Mouse (Mus musculus): Measurements from ENCODE around the gene Pde4dip. TPM values are rescaled to one million over a fixed set of nuclear protein-coding genes. Genes with fewer than 3 reads are reported as not detected.

Gene Pde4dip
- polyA plus RNA-seq, 1 experiment, result 0.41 TPM

DNA sequence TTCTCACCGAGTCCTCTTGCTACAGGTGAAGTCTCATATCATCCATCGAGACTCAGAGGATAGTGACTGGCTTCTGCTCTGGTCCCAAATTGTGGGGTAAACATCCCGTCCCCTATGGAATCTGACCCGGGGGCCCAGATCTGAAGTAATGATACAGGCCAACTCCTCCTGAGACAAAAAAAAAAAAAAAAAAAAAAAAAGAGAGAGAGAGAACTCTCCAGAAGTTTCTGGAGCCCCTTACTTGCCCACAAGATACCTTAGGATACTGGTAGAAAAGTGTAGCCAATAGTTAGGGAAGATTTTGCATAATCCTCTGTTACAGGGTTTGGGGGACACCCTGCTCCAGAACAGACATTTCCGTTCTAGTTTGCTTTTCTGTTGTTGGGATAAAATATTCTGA lies 205.9 kb downstream of the Pde4dip start:
- TF ChIP-seq GATA1 (IDR thresholded peaks at IDR 0.05; ENCODE audit: low read length), result no peak

DNA sequence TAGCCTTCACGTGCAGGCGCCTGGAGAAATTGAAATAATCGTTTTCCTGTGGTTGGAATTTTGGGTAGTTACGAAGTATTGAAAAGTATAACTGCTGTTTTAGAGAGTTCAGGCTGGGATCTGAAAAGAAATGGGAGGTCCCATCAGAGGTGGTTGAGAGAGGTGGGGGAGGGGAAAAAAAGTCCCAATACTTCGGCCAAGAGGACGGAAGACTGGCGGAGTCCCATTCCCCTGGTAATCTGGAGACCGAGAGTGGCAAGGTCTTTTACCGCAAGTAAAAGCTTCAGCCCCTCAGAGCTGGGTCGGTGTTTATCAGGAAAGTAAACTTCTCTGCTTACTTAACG lies 206.4 kb downstream of the Pde4dip start:
- TF ChIP-seq GATA1 (IDR thresholded peaks at IDR 0.05; ENCODE audit: low read length), result no peak

DNA sequence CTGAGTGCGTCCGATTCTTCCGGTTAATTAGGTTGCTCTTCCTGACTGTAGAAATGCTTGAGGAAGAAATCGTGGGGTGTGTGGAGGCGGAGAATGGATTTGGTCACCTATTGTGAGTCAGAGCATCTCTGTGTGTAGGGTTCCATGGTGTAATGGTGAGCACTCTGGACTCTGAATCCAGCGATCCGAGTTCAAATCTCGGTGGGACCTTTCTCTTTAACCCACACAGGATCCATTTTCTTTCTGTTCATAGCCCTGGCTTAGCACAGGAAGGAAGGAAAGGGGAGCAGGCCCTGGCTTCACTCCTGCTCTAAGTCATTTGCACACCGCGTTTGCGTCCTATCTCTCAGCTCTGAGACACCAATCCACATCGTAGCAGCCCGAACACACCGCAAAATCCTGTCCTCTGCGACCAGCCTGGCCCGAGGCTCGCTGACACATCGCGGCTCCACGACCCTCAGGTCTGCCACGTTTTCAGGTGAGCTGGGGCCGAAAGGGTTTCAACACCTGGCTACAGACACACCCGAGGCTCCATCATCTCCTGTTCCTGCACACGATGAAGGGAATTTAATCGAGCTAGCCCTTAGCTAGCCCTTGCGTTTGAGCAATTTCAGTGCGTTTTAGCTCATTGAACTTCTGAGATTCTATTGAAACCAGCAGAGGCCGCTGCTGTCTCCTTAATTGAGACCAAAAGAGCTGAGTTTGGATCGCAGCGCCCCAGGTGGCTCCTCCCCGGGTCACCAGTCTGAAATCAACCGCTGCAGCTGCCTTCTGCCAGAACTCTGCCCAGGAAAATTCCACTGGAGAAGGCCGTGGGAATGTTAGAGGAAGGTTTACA lies 207.0 kb downstream of the Pde4dip start:
- TF ChIP-seq GATA1 (IDR thresholded peaks at IDR 0.05; ENCODE audit: low read length), result no peak

DNA sequence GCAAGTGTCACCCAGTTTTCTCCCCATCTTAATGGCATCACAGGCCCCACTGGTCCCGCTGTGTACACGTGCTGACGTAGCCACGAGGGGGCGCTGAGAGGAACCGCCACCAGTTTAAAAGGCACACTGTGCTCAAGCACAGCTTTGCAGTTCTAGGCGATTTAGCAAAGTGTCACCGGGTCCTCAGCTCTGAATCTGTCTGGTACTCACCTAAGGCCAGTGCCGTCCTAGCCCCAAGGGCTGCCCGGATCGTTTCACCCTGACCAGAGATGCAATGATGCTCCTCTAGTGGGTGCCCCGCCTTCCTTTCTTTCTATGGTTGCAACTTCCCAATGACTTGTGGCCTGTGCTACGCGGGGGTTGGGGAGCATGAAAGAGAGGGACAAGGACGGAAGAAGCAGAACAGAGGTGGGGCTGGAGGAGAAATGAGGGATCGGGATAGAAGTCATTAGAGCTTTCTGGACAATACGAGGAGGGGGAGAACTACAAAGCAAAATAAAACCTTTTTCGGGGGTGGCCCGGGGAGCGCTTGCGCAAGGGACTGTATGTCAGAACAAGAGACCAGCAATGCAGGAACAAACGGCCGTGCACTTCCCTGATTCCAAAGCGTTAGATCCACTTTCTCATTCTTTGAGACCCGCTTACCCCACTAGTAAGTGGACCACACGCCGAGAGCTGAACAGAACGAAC lies 207.7 kb downstream of the Pde4dip start:
- TF ChIP-seq GATA1 (IDR thresholded peaks at IDR 0.05; ENCODE audit: low read length), result no peak

DNA sequence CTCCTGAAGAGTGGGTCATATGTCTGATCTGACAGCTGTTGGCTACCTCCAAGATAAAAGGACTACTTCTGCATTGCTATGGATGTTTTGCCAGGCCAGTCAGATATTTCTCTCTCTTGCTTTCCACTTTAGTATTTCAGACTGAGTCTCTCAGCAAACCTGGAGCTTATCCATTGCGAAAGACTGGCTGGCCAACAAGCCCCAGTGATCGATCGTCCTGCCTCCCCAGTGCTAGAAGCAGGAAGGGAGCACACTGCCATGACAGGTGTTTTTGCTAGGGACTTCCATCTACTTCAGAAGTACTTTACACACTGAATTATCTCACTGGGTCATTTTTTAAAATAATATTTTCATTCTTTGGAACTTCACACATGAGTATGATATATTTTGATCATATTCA lies 210.1 kb downstream of the Pde4dip start:
- no peak for TF ChIP-seq GATA1 (IDR thresholded peaks at IDR 0.05; ENCODE audit: low read length)

DNA sequence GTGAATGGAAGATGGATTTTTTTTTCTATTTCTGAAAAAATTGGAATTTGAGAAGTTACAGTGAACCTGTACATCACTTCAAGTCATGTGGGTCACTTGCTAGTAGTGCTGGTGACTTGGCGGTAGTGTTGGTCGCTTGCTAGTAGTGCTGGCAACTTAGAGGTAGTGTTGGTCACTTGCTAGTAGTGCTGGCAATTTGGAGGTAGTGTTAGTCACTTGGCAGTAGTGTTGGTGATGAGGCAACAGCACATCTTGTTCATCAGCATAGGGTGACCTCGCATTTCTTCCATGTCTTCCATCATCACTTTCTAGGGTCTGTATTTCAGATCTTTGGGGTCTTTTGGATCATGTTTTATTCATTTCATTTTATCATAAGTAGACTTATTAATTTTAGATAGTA lies 212.4 kb downstream of the Pde4dip start:
- no peak for TF ChIP-seq GATA1 (IDR thresholded peaks at IDR 0.05; ENCODE audit: low read length)

DNA sequence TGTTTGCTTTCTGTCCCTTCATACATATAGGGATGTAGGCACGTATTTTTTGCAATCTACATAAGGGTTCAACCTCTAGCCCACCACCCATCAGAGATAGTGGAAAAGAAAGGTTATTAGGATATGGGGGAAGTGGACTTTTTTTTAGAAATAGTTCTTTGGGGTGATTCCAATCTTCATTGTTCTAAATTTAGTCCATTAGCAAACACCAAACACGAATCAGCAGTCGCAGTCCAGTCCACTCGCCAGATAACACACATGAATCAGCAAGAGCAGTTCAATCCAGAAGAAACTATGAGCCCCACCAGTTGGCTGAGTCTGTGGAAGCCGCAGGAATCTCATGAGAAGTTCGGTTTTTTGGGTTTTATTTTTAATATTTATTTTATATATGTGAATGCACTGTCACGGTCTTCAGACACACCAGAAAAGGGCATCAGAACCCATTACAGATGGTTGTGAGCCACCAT lies 213.8 kb downstream of the Pde4dip start, which contains the start of gene Gm17651:
Gene Gm17651, minus strand, starts transcription at position 51 of the 467 bp plus-strand sequence.
- no peak for TF ChIP-seq GATA1 (IDR thresholded peaks at IDR 0.05; ENCODE audit: low read length)

DNA sequence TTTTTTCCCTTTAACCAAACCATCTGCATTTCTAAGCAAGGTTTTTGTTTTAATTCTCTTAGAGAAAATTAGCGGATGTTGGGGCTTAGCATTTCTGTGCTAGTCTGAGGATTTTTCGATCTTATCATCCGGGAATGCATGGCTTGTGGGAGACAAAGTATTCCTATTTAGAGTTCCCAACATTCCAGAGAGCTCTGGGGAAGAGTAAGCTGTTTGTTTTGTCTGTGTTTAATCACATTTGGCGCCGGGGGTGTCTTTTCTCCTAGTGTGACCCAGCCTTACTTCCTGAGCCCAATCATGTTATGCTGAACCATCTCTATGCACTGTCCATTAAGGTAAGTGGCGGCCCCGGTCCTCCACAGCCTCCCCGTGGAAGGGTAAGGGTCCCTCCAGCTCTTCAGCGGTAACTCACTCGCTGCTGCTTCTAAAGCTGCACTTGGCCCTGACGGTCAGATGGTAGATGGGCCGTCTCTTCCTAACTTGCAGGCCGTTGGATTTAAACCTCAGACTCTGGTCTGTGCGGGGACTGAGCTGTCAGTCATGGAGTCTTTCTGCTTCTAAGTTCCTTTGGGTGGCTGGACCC lies 221.3 kb downstream of the Pde4dip start:
- TF ChIP-seq GATA1 (IDR thresholded peaks at IDR 0.05; ENCODE audit: low read length), result no peak

DNA sequence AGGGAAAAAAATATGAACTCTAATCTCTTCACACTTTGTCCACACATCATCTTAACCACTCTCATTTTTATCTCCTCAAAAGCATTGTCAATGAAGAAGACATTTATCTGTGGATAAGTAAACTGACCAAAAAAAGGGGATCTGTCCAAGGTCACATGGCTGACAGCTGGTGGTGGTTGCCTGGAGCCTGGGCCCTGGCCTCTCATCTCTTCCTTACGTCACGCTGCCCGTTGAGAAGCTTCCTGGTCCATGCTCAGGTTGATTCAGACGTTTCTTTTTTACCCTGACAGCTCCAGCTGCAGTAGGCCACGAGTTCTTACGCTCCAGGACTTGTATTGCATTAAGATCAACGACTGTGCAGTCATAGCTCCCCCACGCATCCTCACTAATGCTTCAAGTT lies 222.4 kb downstream of the Pde4dip start:
- TF ChIP-seq GATA1 (IDR thresholded peaks at IDR 0.05; ENCODE audit: low read length), result no peak

DNA sequence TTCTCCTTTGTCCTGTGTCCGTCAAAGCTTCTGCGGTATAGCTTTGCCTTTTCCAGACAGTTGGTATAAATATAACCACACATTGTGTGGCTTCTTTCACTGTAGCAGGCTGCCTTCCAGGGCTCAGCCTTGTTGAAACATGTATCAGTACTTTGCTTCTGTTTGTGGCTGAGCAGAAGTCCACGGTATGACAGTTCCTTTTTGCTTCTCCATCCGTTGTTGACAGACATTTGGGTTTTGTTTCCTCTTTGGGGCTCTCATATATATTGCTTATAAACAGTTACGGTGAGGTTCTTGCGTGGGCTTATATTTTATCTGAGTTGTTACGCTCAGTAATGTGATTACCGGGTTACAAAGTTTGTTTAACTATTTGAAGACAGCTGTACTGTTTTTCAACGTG lies 223.0 kb downstream of the Pde4dip start:
- no peak for TF ChIP-seq GATA1 (IDR thresholded peaks at IDR 0.05; ENCODE audit: low read length)

DNA sequence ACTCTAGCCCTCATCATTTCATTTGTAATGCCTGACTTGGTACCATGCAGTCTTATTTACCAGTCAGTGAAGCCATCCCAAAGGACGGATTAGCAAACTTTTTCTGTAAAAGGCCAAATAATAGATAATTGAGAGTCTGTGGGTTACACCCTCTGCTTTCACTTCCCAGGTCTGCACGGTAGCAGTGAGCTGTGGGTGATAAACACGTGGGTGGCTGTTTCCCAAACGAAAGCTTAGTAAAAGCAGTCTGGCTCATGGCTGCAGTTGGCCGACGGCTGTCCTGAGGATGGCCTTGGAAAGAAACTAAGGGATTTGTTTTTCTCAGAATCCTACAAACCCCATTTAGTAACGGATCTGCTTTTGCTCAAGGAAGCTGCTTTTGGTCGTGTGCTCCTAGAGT lies 227.3 kb downstream of the Pde4dip start:
- TF ChIP-seq GATA1 (IDR thresholded peaks at IDR 0.05; ENCODE audit: low read length), result no peak

DNA sequence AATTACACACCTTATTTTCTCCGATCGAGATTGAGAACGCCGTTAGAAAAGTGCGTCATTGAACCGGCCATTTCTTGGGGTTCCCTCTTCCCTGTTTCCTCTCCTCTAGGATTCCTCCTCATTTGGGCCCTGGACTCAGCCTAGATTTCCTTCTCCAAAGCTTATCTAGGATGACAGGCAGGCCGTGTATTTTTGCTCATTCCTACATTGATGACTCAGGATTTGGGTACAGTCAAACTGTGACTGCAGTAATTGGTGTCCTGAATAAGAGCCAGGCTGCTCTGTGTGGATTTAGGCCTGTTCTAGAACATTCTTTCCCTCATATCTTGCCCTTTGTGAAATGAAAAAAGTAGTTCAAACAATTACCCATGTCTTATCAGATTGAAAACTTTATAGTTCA lies 228.8 kb downstream of the Pde4dip start:
- TF ChIP-seq GATA1 (IDR thresholded peaks at IDR 0.05; ENCODE audit: low read length), result no peak

DNA sequence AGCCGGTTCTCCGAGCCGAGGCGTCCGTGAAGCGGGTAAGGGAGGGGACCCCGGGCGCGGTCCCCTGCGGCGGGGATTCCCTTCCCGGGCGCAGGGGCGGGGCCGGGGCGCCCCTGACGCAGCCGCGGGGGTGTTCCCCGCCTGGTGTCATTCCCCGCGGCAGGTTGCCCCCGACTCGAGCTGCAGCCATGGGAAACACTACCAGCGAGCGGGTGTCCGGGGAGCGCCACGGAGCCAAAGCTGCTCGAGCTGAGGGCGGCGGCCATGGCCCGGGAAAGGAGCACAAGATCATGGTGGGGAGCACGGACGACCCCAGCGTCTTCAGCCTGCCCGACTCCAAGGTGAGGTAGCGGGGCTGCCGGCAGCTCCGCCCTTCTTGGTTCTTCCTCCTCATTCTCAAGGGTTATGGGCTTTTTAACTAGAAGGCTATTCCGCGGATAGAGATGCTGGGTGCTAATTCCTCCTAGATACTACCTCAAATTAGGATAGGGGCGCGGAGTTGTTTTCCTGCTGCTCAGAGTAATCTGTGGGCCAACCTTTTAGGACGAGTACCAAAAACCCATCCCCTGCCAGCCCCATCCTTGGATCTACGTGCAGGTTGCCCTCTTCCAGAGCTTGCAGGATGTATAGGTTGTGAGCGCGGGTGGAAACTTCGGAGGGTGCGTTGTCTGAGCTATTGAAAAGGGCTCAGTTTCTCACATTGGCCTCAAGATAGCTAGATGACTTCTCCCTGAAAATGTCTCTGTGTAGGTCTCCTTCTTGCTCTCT lies 229.9 kb downstream of the Pde4dip start:
- no peak for TF ChIP-seq GATA1 (IDR thresholded peaks at IDR 0.05; ENCODE audit: low read length)

DNA sequence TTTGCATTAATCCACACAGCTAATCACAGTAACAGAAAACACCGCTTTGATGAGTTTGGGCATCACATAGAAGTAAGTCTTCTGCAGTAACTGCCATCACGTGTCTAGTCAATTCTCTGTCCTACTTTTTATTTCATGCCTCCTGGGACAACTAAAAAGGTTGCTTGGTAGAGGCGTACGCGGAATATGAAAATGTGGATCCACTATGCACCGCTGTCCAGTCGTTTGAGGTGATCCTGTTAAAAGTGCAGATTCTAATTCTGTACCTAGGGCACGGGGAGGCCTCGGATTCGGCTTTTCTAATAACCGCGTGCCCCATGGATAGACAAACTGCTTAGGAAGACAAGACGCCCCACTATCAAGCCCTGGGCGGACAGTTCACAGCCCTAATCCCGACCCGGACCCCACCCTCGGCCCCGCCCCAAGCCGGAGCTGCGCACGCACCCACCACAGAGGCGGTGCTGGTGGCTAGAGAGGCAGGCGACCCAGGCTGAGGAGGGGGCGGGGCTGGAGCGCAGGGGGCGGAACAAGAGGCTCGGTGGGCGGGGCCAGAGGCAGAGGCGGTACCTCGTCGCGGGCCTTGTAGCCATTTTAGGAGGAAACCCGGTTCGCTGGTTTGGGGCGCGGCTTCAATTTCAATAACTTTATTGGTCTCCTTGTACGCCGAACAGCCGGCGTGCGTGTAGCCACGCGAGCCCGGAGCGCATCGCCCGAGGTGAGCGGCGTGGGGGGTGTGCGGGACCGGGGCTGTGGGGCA lies 230.7 kb downstream of the Pde4dip start, which contains the start of gene Prkab2:
Gene Prkab2, plus strand, starts transcription at position 539 of the 757 bp plus-strand sequence.
- TF ChIP-seq GATA1 (IDR thresholded peaks at IDR 0.05; ENCODE audit: low read length), result no peak

DNA sequence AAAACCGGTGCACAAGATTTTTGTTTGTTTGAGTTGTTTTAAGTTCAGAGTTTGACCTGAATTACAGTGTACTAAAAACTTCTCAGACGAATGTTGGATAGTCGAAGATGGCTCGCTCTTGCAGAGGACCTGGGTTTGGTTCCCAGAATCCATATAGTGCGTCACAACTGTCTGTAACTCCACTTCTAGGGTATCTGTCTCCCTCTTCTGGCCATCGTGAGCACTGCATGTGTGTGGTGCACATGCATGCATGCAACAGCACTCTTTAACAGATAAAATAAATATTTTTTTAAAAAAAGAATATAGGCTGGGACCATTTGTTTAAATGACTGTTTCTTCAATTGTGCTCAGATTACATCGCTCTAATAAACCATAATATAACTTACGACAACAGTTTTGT lies 233.6 kb downstream of the Pde4dip start:
- TF ChIP-seq GATA1 (IDR thresholded peaks at IDR 0.05; ENCODE audit: low read length), result no peak

All from G1E-ER4 (cell line).